Mouse (Mus musculus) spleen, adult 12 weeks (tissue): ENCODE measurements at regions not wholly inside any gene's neighbourhood (a gene's known extent, or its start where the extent isn't known, plus 50 kb on each side); places are given as distances from the start of the nearest gene placed in this dataset.
A peak's percentile ranks its signal among the peaks of the same experiment; 100 is the strongest.

Experiments used
- DNase-seq: peaks from one replicate; pipeline ENCODE4 v3.0.0; 2022; ENCODE audit warnings: low spot score

DNA sequence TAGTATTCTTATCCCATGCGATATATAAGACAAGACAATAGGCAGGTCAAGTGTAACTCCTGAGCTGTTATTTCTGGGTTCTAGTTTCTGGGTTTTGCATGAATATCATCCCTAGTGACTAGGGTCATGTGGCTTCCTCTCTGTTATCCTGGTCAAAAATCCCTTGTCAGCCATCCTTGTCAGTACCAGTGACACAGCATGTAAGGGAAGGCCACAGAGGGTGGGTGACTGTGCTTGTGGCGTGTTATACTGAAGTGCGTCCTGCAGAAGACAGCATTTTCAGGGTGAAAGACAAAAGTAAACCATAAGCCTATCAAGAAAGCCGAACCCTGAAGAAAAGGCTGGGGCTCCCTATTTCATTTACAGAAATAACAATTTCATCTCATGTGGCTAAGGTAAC lies 50.7 kb upstream of the Echdc3 start:
- DNase-seq, result no peak

DNA sequence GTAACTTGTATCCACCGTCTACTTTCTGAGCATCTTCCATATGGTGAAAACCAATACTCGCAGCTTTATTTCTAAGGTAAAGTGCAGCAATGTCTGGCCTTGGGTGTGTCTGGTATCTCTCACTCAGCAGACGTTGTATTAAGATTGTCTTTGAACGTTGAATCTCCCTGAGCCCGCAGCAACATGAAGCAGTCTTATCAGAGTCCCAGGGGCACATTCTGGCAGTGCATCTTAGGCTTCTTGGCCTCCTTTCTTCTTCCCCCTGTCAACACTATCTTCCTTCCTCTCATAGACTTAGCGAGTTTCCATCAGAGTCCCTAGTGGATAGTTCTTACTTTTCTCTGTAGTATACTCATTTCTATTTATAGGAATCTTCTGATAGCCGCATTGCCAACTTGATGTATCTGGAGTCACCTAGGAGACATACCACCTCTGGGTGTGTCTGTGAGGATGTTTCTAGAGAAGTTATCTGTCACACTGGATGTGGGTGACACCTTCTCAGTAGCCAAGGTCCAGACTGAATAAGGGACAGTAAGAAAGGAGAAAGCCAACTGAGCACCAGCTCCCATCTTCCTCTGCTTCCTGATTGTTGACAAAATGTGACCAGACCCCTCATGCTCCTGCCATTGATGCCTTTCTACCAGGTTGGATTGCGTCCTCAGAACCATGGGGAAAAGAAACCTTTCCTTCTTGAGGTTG lies 51.4 kb upstream of the Echdc3 start:
- DNase-seq, result peak; percentile 22

- no peak for DNase-seq
These were observed 52.3 kb upstream of the Echdc3 start for GRCm38 (mm10) chr2:6265117-6265516.

DNA sequence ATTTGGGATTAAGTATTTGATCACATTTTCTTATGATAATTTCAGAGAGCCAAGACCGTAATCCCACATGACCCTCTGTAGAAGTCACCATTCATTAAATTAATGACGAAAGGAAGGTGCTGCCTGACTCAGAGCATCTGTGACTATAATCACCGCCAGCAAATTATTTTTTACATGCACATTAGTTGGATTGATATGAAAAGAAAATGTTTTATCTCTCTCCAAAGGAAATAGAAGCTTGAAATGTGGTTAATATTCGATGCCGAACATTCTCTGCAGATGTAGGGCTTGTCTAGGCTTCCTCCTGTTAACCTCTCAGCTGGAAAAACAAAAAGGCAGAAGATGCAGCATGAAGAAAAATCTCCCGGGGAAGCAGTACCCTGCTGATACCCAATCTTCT lies 54.2 kb upstream of the Echdc3 start:
- DNase-seq, result no peak

- peak; percentile 40 for DNase-seq
These were observed 54.7 kb upstream of the Echdc3 start for GRCm38 (mm10) chr2:6267537-6267936.

DNA sequence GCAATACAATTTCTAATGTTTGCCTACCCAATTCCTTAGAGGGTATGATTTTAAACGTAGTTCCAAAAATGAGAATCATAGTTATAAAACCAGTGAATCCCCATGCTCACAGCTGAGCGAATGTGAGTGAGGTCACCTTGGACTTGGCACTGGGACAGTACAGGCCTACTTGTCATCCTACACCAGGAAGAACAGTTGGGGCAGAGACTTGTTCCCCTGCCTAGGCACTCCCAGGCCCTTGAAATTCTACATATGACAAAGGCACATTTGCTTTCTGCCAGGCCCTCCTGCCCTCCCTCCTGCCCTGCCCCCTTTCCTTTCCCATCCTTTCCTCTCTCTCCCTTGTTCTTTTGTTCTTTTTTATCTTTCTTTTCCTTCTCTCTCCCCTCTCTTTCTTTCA lies 50.0 kb upstream of the Usp6nl start:
- no peak for DNase-seq
